Mouse (Mus musculus): Measurements from ENCODE around the gene Grin2b.

The Grin2b gene

GRCm38 (mm10) chr6:135680105-135680710 lies 493.1 kb downstream of the Grin2b start:
- no peak for DNase-seq

- no peak for DNase-seq
These were observed 498.9 kb downstream of the Grin2b start for GRCm38 (mm10) chr6:135674380-135674779.

GRCm38 (mm10) chr6:135672003-135672402 lies 501.3 kb downstream of the Grin2b start:
- no peak for DNase-seq

Measured in embryo, embryonic 11 days (tissue).